Mouse (Mus musculus): ENCODE data around the gene Lgals3bp.
A peak's percentile ranks its signal among the peaks of the same experiment; 100 is the strongest.

Lgals3bp gene

DNA sequence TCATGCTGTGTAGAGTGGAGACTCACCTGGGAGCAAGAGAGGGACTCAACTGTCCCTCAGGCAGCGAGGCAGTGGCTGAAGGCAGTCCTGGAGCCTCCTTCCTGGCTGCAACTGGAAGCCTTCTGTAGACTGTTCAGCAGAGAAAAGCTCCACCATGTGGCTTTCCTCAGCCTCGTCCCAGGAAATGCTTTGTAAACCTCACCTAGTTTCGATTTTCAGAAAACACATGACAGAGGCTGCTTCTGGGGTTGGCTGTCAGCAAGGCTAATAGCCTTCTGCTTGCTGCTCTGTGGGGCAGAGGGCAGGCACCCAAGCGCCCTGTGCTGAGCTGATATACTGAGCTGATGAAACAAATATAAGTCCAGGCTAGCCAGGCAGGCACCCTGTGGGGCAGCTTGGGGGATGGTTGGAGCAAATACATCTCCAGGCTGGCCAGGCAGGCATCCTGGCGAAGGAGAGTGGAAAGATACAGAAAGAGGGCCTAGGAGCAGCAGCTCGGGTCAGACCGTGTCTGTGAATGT is at the start of gene Lgals3bp:
Gene Lgals3bp (minus strand): TSS at position 333 of the 521 bp plus-strand sequence.
- DNase-seq (ENCODE audit: extremely low spot score, low spot score): no peak

DNA sequence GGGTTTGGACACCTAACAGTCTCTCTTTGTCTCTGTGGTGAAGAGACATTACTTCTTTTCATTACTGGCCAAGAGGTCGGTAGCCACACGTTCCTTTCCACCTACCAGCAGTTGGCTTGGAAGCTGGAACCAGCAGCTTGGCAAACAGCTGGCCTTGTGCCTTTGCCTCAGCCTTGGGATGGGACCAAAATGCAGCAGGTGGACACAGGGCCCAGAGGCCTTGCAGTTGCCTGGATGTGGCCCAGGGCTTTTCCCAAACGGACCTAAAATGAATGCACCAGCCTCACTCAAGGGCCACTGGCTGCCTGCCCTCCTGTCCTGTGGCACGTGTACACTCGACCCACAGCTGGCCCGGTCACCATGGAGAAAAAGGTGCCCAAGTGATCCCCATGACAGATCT is 49.3 kb upstream of the Lgals3bp start:
- no peak for DNase-seq (ENCODE audit: extremely low spot score, low spot score)

GRCm38 (mm10) chr11:118448385-118448784 is 46.5 kb upstream of the Lgals3bp start:
- DNase-seq (ENCODE audit: extremely low spot score, low spot score): no peak

DNA sequence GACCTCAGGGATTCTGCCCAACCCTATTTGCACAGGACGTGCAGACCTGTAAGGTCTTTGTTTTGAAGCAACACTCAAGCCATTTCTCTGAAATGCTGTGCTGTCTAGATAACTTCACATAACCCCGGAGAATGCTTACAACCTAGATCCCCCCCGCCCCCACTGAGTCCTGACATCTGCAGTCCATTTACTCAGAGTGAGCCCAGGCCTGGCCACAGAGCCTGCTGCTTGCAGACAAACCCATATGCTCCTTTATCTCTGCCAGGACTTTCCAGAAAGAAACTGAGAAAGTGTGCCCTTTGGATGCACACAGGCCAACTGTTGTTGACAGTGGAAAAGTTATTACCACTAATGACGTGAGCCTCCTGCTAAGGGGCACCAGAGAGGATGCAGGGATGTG is 45.5 kb upstream of the Lgals3bp start:
- DNase-seq (ENCODE audit: extremely low spot score, low spot score): no peak

GRCm38 (mm10) chr11:118445843-118446242 is 44.0 kb upstream of the Lgals3bp start:
- DNase-seq (ENCODE audit: extremely low spot score, low spot score): peak; percentile 80

DNA sequence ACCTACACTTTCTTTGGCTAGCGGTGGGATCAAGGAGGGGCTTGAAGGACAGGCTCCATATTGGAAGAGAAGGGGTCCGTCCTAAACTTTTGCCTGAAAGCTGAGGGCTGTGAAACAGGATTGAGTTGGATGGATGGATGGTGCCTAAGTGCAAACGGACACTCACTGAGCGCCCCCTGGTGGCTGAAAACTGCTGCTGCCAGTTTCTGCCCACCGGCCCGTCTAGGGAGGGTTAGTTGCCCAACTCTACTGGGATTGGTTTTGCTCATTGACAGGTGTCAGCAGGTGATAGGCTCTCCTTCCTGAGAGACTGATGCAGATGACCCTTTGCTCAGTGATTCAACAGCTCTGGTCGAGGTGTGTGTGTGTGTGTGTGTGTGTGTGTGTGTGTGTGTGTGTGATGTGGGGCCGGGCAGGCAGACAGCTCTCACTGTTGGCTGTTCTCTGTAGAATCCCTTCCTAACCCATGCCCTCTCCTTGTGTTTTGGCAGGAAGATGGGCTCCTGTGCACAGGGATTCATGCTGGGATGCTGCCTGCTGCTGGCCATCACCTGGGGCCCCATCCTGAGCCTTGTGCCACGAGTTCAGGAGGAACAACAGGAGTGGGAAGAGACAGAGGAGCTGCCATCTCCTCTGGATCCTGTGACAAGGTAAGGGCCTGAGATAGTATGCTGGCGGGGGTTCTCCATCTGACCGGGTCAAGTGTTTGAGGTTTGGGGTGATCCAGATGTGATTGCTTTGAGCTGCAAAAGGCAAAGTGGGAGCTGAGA is 41.5 kb upstream of the Lgals3bp start:
- peak; percentile 82 for DNase-seq (ENCODE audit: extremely low spot score, low spot score)

DNA sequence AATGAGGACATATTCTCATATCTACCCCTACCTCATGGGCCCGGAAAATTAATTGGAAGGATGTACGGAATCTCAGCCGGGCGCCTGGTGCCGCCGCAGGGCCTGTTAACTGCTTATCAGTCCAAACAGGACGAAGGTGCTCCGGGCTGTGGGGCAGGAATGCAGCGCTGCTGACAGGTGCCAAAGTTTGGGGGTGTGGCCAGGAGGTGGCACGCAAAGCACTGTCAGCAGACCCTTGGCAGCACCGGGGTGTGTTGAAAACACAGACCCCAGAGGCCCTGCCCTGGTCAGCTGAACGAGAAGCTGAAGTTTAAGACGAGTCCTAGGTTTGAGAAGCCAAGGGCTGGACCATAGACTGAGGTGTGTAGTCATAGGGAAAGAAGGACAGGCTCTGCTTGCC is 40.8 kb upstream of the Lgals3bp start:
- DNase-seq (ENCODE audit: extremely low spot score, low spot score): no peak

GRCm38 (mm10) chr11:118438665-118439414 is 36.9 kb upstream of the Lgals3bp start:
- DNase-seq (ENCODE audit: extremely low spot score, low spot score): no peak

GRCm38 (mm10) chr11:118436471-118436935 is 34.6 kb upstream of the Lgals3bp start:
- DNase-seq (ENCODE audit: extremely low spot score, low spot score): no peak

DNA sequence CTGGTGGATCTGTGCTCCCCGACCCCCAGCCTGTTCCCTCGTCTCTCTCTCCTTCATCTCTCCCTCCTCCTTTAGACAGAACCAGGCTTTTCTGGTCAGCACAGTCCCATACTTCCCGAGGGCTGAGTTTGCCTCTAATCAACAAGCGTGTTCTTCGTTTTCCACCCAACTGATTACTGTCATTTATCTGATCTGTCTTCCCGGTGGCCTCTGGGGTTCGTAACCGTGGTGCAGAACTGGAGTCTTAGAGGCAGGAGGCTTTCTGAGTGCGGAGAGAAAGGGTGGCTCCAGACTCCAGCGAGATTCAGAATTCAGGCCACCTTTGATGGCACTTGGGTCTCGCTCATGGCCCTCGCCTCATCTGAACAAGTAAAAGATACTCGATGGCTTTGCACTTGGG is 32.2 kb upstream of the Lgals3bp start:
- DNase-seq (ENCODE audit: extremely low spot score, low spot score): no peak

GRCm38 (mm10) chr11:118433398-118433868 is 31.5 kb upstream of the Lgals3bp start:
- DNase-seq (ENCODE audit: extremely low spot score, low spot score): no peak

DNA sequence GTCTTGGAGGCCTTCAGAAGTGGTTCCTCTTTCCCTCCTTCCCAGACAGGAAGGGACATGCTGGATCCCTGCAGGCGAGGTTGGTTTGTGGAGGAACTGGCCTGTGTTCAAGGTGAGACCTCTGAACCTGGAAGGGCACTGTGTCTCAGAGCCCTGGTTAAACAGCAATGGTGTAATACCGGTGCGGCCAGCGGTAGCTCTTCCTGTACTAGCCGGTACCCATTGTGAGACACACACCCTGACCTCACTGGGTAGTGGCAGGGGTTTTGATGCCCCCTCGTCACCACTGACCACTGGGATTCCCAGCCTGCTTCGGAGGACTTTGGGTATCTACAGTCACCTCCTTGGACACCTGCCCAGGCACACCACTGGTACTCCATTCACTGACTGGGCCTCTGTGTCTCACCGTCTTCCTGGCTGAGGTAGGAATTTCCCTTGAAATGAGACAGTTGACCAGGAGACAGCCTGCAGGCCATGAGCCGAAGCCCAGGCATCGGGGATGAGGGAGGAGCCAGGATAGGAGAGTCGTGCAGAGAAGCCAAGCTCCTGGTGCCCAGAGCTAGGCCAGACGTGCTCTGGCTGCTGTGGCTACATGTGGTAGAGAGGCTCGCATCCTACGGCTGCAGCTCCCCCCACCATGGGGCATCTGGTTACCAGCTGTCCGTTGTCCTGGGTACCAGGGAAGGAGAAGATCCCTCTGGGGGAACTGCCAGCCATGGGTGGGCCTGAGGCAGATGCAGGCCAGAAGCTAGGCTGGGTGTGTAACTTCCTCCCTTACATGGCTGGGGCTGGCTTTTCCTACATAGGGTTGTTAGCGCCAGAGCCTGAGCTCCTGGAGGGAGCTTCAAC is 29.4 kb upstream of the Lgals3bp start:
- no peak for DNase-seq (ENCODE audit: extremely low spot score, low spot score)

- no peak for DNase-seq (ENCODE audit: extremely low spot score, low spot score)
Measured at GRCm38 (mm10) chr11:118430291-118430885, 28.5 kb upstream of the Lgals3bp start.

DNA sequence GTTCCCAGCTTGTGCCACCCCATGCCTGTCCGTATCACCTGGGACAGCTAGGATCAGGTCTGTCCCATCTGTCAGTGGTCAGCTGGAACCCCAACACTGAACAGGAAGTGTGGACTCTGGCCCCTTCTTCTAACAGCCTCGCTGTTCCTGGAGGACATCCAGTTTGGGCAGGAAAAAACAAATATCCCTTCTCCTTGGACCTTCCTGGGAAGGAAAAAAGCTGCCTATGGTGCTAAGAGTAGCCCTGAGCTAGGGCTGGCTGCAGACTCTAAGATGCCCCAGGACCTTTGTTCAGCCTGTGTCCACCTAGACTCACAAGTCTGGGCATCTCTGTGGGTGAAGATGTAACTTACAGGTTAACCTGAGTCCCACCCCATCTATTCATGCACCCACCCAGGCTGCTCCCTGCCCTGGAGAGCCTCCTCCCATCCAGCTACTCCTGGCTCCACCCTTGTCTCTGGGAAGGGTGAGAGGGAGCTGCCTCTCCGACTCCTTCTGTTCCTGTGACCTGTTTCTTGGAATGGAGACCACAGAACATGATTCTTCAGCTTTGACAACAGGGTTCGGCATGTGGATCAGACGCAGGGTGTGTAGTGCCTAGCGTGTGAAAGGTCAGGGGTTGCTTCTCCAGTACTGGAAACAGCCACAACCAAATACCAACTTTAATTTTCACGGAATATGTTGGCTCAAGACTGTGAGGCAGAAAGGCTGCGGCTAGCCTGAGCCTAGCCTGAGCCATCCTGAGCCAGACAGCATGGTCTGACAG is 27.2 kb upstream of the Lgals3bp start:
- no peak for DNase-seq (ENCODE audit: extremely low spot score, low spot score)

DNA sequence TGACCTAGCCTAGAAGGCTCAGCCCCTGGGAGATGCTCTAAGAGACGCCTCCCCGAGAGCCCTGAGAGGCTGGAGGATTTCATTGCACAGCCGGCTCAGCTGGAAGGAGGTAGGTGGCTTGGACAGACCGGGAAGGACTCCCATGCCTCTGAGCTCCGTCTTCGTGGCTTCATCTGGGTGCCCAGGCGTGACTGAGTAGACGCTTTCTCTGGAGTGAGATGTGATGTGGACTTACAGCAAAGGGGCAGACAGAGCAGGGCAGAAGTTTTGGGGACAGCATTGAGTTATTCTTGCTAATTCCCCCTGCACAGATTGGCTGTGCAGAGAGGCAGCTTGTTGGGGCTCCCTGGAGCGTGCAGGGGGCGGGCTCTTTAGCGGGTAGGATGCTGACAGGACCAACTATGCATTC is 26.6 kb upstream of the Lgals3bp start:
- no peak for DNase-seq (ENCODE audit: extremely low spot score, low spot score)

GRCm38 (mm10) chr11:118427986-118428385 is 26.1 kb upstream of the Lgals3bp start, which contains the start of gene C1qtnf1:
Gene C1qtnf1 (plus strand): TSS chr11:118428203.
- DNase-seq (ENCODE audit: extremely low spot score, low spot score): no peak

GRCm38 (mm10) chr11:118427266-118427779 is 25.4 kb upstream of the Lgals3bp start:
- DNase-seq (ENCODE audit: extremely low spot score, low spot score): no peak

DNA sequence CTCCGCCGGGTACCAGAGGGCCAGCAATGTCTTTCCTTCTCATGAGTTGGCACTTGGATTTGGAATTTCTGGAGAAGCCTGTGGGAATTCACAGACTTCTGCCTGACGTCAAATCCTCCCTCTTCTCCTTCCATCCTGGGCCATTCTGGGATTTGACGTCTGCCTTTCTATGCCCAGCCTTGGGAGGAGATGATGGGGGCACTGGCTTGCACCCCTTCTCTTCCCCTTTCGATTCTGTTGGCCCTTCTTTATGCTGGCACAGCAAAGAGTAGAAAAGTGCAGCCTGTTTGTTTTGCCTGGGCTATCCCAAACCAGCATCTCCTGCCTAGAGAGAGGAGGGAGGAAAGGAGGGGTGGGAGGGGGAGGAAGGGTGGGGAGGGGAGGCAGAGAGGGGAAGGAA is 24.9 kb upstream of the Lgals3bp start:
- no peak for DNase-seq (ENCODE audit: extremely low spot score, low spot score)

- DNase-seq (ENCODE audit: extremely low spot score, low spot score): no peak
Measured at GRCm38 (mm10) chr11:118424621-118425335, 22.9 kb upstream of the Lgals3bp start.

Data from neural tube, embryonic 10.5 days (tissue).